Mouse (Mus musculus): ENCODE data around the gene Zap70.
A peak's percentile ranks its signal among the peaks of the same experiment; 100 is the strongest.

The Zap70 gene

DNA sequence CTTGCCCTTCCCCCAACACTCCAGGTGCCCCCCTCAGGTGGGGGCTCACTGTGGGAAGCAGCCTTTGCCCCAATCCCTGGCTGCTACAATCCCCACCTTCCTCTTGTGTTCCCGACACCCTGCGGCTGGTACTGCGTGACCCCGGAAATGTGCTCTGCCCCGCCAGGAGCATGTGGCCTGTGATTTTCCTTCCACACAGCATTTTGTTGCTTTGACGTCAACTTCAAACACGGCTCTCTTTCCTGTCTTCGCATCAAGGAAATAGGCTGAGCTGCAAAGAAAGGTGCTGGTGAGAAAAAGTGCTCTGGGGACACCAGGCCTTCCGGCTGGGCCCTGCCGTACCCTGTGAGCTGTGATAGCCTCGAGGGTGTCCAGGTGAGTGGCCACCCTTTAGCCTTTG, at the start of gene Zap70:
TSS of gene Zap70 (plus strand) at position 231 of the 400 bp plus-strand sequence.
- no peak for DNase-seq (ENCODE audit: low spot score in 2 of 2)

DNA sequence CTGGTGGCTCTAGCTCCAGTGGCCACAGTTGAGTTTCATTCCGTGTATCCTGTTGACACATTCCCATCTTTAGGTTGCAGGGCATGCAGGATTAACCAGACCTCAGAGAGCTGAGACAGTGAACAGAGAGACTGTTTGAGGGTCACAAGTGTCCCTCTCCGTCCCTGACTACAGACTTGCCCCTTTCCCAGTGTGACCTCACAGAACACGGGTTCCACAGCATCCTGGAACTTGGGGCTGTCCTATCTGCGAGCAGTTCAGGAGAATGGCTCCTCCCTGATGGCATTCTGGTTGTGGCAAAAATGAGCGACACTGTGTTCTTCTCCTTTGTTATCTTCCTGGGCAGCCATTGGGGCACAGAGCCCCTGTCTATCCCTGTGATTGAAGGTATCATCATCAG, 47.3 kb upstream of the Zap70 start, which contains the start of gene Actr1b:
TSS of gene Actr1b (minus strand) at position 112 of the 400 bp plus-strand sequence.
- no peak for DNase-seq (ENCODE audit: low spot score in 2 of 2)

DNA sequence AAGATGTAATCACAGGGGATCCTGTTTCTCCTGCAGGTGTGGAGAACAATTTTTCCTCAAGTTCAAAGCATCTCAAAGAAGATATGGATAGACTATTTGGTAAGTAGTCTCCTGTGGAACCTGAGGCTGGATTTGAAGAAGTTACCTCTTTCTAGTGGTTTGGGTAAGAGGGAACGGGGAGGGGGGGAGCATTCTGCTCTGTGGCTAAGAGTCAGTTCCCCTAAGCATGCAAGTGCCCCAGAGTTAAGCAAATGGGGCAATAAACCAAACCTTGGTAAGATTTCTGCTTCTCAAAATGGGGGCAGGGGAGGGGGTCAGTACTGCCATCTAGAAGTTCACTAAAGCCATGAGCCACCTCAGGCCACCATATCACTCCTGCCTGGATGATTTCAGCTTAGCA, 42.8 kb upstream of the Zap70 start:
- DNase-seq (ENCODE audit: low spot score in 2 of 2): no peak

DNA sequence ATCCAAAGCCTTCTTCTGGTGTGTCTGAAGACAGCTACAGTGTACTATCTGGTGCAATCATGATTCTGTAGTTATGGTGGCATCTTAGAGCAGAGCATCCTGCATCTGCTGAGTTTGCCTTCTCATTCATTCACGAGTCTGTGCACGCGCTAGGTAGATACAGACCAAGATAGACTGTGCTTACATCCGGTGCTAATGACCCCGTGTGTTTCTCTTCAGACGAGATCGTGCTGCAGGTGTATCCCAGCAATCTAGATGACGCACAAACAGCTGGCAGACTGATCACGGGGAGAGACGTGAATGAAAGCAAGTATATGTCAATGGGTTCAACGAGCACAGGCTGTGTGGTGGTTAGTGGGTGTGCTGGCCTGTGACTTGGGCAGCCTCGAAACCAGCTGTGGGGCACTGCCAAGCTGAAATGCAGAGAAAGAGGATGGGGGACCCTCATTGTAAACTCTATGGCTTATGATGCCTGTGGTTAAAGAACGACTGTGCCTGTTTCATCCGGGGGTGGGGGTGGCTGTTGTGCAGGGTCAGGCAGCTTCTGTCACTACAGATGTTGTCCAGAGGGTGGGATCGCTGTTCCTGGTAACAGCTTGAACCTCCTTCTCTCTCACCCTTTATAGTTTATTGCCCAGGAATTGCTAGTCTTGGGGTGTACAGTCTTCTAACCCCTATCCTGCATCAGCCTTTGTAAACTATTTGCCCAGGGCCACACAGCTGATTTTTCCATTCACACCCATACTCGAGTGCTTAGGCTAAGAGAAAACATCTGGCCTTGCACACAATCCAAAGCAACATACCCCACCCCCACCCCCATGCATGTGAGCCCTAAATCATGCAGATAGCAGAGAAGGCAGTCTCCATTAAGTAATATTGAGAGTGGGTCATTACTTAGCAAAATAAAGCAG, 38.2 kb upstream of the Zap70 start:
- no peak for DNase-seq (ENCODE audit: low spot score in 2 of 2)

DNA sequence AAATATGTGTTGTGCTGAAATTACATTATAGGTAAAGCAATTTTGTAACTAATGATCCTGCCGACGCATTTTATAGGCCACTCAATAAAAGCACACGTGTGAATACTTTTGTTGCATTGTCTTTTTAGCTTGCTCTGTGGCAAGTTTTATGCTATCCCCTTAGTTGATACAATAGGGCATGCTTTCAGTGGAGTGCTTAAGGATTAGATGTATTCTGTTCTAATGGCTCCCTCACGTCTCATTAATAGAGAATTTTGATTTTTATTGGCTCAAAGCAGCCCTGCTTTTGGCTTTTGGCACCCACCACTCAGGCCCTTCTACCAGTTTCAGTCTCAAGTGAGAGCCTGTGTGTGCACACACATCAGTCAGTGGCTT, 37.6 kb upstream of the Zap70 start:
- no peak for DNase-seq (ENCODE audit: low spot score in 2 of 2)

DNA sequence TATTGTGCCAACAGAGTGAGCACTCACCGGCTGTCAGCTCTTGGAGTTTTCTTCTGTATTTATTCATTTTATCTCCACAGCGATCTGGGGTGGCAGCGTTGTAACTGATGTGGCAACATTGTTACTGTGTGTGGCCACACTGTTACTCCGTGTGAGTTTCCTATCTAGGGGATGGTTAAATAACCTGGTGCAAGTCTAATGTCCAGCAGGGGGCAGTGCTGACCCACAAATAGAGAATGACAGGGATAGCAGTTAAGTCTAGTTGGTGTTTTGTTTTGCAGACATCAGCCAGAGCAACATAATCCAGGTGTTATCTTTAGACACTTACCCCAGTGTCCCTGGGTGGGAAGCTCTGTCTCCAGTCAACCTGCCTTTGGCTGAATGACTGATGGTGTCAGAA, 24.3 kb upstream of the Zap70 start:
- peak; percentile 48 to 72 for DNase-seq (ENCODE audit: low spot score in 2 of 2)

DNA sequence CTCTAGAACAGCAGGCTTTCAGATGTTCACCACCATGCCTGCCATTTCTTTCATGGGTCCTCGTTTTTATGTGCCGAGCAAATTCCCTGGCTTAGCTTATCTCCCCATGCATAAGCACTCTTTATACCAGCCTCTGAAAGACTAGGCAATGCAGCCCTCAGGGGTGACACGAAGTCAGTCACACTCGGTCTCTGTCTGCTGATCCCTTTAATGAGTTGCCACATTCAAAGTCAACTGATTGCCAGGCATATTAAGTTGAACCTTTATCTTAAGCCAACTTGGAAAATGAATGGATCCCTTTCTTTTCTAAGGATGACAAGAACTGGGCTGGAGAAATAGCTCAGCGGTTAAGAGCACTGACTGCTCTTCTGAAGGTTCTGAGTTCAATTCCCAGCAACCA, 22.4 kb upstream of the Zap70 start:
- DNase-seq (ENCODE audit: low spot score in 2 of 2): no peak

DNA sequence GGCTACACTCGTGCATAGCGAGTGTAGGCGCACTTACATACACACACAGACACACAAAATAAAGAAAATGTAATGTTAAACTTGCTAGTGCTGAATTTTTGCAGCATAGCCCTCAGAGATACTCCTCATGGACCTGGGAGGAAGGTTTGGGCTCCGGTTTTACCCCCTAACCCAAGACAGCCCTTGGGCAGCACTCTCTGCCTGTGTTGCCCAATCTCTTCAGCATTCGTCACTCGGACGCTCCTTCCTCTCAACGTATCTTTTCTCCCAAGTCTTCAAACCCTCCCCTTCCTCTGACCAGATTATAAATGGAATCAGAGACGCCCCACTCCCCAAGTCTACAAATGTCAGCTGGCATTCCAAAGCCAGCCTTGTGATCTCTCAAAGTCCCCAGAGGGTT, 18.6 kb upstream of the Zap70 start:
- no peak for DNase-seq (ENCODE audit: low spot score in 2 of 2)

DNA sequence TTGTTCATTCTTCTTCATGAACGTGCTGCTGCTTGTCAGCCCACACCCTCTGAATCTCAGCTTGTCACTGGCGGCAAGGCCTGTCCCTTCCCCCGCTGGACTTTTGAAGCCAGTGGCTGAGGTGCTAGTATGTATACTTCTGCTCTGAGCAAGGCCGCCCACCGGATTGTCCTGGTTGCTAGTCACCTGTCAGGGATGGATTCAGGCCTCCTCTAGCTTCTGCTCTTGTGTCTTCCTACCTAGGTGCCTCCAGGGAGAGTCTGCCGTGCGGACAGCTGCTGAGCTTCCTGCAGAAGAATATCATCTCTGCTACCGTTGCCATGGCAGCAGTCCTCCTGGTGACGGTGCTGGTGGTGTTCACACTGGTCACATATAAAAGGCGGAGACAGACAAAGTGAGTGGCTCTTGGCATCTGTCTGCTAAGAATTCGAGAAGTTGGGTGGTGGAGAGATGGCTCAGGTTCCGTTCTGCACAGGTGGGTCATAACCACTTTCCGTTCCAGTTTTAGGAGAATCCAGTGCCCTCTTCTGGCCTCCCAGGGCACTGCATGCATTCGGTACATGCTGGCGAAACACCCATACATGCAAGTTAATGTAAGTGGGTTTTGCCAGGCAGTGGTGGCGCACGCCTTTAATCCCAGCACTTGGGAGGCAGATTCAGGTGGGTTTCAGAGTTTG, 17.2 kb upstream of the Zap70 start:
- peak; percentile 16 to 46 for DNase-seq (ENCODE audit: low spot score in 2 of 2)

DNA sequence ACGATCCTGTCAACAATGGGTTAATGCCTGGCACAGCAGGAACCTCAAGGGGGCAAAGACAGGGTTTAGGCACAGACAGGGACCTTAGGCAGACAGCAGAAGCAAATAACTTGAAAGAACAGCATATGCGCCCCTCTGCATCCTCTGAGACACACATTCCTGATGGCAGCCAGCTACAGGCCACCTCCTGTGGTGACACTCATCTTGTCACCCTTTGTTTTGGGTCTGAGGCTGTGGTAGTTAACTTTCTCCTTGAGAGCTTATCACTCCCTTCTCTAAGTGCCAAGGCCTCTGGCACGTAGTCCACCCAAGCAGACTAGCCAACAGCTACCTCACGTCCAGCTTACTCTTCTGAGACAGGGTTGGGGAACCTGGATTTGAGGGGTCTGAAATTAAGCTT, 15.9 kb upstream of the Zap70 start:
- DNase-seq (ENCODE audit: low spot score in 2 of 2): no peak

DNA sequence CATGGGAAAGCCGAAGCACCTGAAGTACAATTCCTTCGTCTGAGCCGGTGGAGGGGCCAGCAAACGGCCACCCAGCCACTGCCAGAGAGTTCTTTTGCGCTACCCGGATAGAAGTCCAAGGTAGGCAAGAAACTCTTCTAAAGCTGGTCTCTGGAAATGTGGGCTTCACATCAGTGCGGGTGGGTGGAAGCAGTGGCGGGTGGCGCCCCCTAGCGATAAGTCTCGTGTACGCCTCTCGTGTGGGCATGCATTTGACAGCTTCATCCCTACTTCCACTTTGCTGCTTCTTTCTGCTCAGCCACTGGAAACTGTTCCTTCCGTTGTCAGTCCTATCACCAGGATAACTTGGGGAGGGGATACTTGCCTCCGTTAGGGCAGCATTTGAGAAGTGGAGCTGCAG, 15.1 kb upstream of the Zap70 start:
- DNase-seq (ENCODE audit: low spot score in 2 of 2): no peak

DNA sequence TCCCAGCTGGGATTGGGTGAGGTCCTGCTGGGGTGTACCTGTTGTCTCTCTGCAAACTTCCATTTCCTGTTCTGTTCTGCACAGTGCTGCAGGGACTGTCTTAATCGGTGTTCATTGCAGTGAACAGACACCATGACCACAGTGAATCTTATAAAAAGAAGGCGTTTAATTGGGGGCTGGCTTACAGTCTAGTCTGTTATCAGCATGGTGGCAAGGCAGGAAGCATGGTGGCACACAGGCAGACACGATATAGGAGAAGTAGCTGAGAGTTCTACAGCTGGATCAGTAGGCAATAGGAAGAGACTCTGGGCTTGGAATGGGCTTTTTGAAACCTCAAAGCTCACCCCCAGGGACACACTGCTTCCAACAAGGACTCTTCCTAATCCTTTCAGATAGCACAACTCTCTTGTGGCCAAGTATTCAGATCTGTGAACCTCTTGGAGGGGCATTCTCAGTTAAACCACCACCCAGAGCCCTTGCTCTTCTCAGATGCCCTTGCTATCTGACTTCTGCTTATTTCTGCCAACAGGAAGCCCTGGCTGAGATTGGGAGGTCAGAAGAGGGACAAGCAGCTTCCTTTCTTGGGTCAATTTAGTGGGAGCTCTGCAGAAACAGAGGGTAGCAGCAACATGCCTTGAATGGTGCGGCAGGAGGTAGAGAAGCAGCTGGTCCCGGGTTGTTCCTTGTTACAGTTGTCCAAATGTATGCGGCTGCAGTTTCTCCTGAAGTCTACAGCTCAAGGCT, 7.5 kb upstream of the Zap70 start:
- peak in 1 of 2 experiments; percentile 15 for DNase-seq (ENCODE audit: low spot score in 2 of 2)

DNA sequence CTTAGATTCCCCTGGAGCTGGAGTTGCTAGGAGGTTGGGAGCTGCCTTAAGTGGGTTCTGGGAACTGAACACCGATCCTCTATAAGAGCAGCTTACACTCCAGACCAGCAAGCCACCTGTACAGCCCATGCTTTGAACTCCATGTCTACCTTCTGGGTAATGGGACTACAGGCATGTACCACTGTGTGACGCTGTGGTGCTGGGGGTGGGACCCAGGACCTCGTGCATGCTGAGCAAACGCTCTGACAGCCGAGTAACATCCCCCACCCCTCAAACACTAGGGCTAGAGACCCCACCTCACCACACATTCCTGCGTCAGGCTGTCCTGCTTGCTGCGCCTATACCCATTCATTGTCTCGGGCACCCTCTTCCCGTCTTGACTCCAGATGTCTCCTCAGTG, 3.0 kb upstream of the Zap70 start:
- no peak for DNase-seq (ENCODE audit: low spot score in 2 of 2)

DNA sequence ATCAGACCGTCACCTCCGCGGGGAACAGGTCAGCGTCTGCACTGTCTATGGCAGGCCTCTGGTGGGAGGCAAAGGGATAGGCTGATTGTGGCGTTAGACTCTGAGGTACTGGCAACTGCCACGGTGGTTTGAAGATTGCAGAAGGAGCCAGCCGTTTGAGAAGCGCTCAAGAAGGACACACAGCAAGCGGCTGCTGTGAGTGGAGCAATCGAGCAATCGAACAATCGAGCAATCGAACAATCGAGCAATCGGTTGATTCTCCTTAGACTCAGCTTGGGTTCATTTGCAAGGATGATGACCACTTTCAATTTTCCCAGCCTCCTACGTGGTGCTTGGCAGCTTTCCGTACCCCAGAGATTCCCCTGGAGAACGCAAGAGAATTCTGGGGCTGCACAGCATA, 2.5 kb upstream of the Zap70 start:
- DNase-seq (ENCODE audit: low spot score in 2 of 2): no peak

DNA sequence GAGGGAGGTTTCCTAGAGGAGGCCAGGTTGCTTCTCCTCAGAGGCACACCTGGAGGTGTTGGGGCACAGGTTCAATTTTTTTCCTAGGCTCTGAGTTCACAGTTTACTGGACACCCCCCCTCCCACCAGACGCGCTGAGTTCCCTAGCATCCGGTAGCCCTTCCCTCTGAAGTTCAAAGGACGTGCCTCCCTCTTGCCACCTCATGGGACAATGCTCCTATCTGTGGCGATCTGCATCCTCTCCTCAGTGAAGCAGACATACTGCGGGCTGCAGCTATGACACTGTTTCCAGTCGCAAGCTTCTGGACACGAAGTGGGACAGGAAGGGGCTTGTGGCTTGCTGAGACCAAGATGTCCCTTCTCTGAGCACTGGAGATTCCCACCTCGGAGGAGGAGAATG, 1.2 kb upstream of the Zap70 start:
- DNase-seq (ENCODE audit: low spot score in 2 of 2): no peak

DNA sequence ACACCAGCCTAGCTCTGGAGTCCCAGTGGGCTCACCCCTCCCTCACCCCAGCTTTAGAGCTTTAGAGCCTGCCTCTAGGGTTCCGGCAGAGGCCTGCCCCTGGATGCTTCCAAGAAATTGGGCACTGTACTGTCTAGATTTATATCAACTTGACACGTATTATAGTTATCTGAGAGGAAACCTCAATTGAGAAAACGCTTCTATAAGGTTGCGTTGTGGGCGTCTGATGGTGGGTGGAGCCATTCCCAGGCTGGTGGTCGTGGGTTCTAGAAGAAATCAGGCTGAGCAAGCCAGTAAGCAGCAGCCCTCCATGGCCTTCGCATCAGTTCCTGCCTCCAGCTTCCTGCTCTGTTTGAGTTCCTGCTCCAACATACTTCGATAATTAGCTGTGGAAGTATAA, 537 bp upstream of the Zap70 start:
- DNase-seq (ENCODE audit: low spot score in 2 of 2): no peak

DNA sequence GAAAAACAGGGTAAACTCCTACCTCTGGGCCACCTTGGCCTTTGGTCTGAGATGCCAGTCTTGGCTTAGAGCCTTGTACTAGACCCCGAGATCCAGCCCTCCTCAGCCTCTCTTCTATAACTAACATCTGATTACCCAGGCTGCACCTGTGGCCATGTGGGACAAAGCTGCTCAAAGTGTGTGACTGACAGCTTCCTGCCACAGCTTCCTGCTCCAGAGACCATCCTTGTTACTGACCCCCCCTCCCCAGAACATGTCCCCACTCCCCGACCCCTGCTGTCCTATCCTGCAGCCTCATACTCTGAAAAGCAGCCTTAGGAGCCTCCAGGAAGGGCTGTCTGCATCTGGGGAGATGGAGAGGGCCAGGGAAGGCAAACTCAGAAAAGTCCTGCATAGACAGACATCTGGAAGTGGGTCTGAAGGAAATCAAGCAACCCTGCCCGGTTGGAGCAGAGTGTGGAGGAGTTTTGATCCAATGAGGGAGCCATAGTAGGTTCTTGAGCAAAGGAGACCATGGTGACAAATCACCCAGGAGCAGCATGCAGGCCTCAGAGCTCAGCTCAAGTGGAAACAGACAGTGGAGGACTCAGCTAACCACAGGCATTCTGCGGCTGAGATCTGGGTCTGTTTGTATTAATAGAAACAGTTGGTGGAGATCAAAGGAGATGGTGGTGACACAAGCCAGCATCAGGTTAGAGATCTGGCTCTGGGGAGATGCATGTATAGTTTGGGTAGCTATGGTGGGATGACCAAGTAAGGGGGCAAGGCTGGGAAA, 5.0 kb downstream of the Zap70 start:
- DNase-seq (ENCODE audit: low spot score in 2 of 2): no peak

DNA sequence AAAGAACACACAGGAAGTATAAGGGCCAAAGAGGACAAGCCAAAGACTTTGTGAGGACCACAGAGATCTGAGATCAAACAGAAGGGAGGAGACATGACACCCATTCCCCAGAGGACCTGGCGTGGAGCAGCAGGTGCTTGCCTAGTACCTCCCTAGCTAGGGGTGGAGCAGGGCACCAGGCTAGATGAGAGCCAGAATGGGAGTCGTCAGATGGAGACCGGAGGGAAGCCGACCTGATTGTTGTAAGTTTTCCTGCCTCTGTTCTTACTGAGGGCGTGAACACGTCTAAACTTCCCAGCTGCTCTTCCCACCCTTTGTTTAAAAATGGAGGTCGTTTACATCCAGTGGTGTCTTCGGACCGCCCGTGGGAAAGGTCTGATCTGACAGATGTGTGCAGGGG, 5.7 kb downstream of the Zap70 start:
- DNase-seq (ENCODE audit: low spot score in 2 of 2): no peak

DNA sequence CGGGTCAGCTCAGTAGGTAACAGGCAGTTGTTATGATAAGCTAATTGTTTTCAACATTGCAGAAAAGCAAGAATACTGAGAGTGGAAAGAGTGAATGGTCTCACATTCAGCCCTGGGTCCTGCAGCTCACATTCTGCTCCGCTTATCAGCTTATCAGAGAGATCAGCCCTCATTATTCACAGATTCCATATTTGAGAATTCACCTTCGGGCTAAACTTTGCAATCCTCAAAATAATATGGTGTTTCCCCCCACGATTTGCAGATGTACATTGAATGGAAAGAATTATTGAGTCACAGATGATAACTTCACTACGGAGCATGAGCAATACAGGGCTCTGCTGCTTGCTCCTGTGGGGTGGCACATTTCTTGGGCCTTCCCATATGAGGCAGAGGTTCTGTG, 7.2 kb downstream of the Zap70 start:
- DNase-seq (ENCODE audit: low spot score in 2 of 2): no peak

DNA sequence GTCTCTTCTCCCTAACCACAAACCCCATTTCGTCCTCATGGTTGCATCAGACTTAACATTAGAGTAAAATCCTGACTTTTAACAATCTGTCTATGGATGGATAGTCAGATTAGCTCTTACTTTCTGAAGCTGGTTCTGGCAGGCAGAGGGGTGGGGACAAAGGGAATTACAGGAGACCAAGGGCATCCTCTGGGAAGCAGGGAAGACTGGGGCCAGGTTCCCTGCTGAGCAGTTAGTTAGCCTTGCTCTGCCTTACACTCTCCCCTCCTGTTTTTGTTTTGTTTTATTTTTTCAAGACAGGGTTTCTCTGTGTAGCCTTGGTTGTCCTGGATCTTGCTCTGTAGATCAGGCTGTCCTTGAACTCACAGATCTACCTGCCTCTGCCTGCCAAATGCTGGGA, 8.4 kb downstream of the Zap70 start:
- DNase-seq (ENCODE audit: low spot score in 2 of 2): no peak

DNA sequence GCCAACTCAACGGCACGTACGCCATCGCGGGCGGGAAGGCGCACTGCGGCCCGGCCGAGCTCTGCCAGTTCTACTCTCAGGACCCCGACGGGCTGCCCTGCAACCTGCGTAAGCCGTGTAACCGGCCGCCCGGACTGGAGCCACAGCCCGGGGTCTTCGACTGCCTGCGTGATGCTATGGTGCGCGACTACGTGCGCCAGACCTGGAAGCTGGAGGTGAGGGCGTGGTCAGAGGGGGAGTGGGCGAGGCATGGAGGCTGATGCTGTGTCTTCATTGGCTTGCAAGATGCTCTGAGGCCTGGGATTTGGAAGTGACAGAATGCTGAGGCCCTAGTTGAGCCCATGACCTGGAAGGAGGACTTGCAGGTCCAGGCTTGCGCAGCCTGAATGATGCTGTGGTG, 9.4 kb downstream of the Zap70 start:
- no peak for DNase-seq (ENCODE audit: low spot score in 2 of 2)

Measured in heart, adult 9 months (tissue).